Mouse (Mus musculus) ES-Bruce4 (cell line): Measurements from ENCODE around the gene Pde4d.

Experiments used
- CTCF ChIP-seq: IDR thresholded peaks from one replicate; pipeline ENCODE4 v1.8.1; 2011; ENCODE audit warnings: low read depth, low read length
- POLR2A ChIP-seq: IDR thresholded peaks from one replicate; pipeline ENCODE4 v1.8.1; 2011; ENCODE audit warnings: low read length; ENCODE audit not compliant: insufficient read depth

- no peak for TF ChIP-seq POLR2A
- no peak for TF ChIP-seq CTCF
These were observed 46.6 kb upstream of the Pde4d start for GRCm38 (mm10) chr13:108403197-108403596.
